Mouse (Mus musculus): ENCODE data around the gene Scarb1. TPM values are rescaled to one million over a fixed set of nuclear protein-coding genes. Genes with fewer than 3 reads are reported as not detected.
A peak's percentile ranks its signal among the peaks of the same experiment; 100 is the strongest.

Gene Scarb1
- total and polyA plus RNA-seq, 2 experiments from 2014 or later = 57.7 to 74.0 TPM

DNA sequence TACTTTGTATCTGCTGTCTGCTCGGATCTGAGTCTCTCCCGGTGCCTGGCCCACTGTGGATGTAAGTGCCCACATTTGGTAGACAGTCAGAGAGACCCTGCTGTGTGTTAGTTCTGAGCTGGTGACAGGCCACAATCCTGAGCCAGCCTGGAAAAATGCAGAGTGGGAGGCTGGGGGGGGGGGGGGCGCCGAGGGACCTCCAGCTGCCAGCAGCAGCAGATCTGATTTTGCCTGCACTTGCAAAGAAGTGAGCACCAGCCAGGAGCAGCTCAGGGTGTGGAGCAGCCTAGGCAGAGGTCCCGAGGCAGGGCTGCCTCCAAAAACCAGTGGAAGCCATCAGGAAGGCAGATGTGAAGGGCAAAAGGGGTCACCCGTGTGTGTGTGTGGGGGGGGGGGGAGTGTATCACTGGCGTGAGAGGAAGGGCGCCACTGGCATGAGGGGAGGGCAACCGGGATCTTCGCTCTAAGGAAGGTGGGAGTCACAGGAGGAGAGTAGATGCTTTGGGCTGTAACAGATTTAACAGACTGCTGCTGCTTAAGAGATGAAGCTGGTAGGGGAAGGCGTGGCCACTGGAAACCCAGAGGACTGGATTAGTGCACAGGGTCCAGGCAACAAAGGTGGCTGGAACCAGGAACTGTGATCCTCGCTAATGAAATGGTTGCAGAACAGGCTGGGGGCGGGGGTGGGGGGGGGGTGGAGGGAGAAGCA is 95.9 kb downstream of the Scarb1 start:
- 14% methylated on average over 11 of the region's 13 CpGs for WGBS
- no peaks in the 10 kb centered on the region for H3K9me3 ChIP-seq (ENCODE audit: low read length)
- H3K4me1 ChIP-seq (ENCODE audit: insufficient read depth, low read length) = peaks cover 15% of the 10 kb centered on the region
- peak; percentile 64 for DNase-seq (ENCODE audit: low spot score)
- H3K27me3 ChIP-seq (ENCODE audit: insufficient read depth, low read length) = no peaks in the 10 kb centered on the region
- TF ChIP-seq CTCF (IDR thresholded peaks at IDR 0.05) = no peak
- peak overlapping the region; percentile 29; the same call in 1 of the 2 replicates for H3K9ac ChIP-seq (replicated peaks; ENCODE audit: low read length, poor library complexity, severe bottlenecking)
- peak overlapping the region; percentile 38 for H3K4me2 ChIP-seq (ENCODE audit: low read depth, low read length, poor library complexity, severe bottlenecking)
- H3K4me3 ChIP-seq (ENCODE audit: low read depth, low read length) = no peak overlapping the region; the same call in 1 of the 2 replicates
- ATAC-seq (ENCODE audit: low FRiP score) = peak; percentile 55
- peak overlapping the region; percentile 80 for H3K27ac ChIP-seq (ENCODE audit: low read depth, low read length)
- no peaks in the 10 kb centered on the region for H3K36me3 ChIP-seq (ENCODE audit: insufficient read depth, low read length)

GRCm38 (mm10) chr5:125243928-125244327 is 97.0 kb downstream of the Scarb1 start:
- ATAC-seq (ENCODE audit: low FRiP score) (no peak), DNase-seq (ENCODE audit: low spot score) (peak; percentile 65)
- no peak for TF ChIP-seq CTCF (IDR thresholded peaks at IDR 0.05)
- Histone ChIP-seq H3K4me2 (ENCODE audit: low read depth, low read length, poor library complexity, severe bottlenecking) (no peak overlapping the region), H3K4me3 (ENCODE audit: low read depth, low read length) (no peak overlapping the region), H3K9me3 (ENCODE audit: low read length) (no peaks in the 10 kb centered on the region), H3K36me3 (ENCODE audit: insufficient read depth, low read length) (no peaks in the 10 kb centered on the region), H3K4me1 (ENCODE audit: insufficient read depth, low read length) (peaks cover 15% of the 10 kb centered on the region), H3K27ac (ENCODE audit: low read depth, low read length) (0 out of 2 replicates have a peak overlapping the region, but pooled peaks have one; percentile 80), H3K9ac (replicated peaks; ENCODE audit: low read length, poor library complexity, severe bottlenecking) (no peak overlapping the region), H3K27me3 (ENCODE audit: insufficient read depth, low read length) (no peaks in the 10 kb centered on the region)
- WGBS = 21% methylated on average over 6 of the region's 6 CpGs

- H3K4me3 ChIP-seq (ENCODE audit: low read depth, low read length) = no peak overlapping the region
- ATAC-seq (ENCODE audit: low FRiP score) (no peak), DNase-seq (ENCODE audit: low spot score) (no peak)
- H3K9me3 ChIP-seq (ENCODE audit: low read length) = no peaks in the 10 kb centered on the region
- 54% methylated on average over 7 of the region's 7 CpGs for WGBS
- no peak overlapping the region for H3K27ac ChIP-seq (ENCODE audit: low read depth, low read length)
- no peak overlapping the region for H3K9ac ChIP-seq (replicated peaks; ENCODE audit: low read length, poor library complexity, severe bottlenecking)
- no peak for TF ChIP-seq CTCF (IDR thresholded peaks at IDR 0.05)
- H3K4me1 ChIP-seq (ENCODE audit: insufficient read depth, low read length) = peaks cover 15% of the 10 kb centered on the region
- no peaks in the 10 kb centered on the region for H3K27me3 ChIP-seq (ENCODE audit: insufficient read depth, low read length)
- no peak overlapping the region for H3K4me2 ChIP-seq (ENCODE audit: low read depth, low read length, poor library complexity, severe bottlenecking)
- no peaks in the 10 kb centered on the region for H3K36me3 ChIP-seq (ENCODE audit: insufficient read depth, low read length)
Measured at GRCm38 (mm10) chr5:125242111-125242510, 98.8 kb downstream of the Scarb1 start.

DNA sequence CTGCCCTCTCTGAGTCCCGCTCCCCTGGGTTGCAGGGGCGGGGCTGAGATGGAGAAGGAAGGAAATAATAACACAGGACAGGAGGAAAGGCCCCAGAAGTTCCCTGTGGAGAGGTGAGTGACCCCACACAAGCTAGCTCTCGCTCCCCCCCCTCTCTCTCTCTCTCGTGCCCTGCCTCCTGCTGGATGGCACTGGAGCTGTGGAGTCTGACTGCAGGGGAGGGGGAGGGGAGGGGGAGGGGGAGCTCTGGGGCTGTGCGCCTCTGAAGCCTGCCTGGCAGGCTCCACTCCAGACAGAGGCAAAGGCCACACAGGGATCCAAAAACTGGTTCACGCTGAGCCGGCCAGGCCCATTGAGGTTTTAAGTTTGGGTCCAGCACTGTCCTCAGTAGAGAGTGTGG is 99.3 kb downstream of the Scarb1 start:
- Histone ChIP-seq H3K4me3 (ENCODE audit: low read depth, low read length) (no peak overlapping the region), H3K4me1 (ENCODE audit: insufficient read depth, low read length) (peaks cover 15% of the 10 kb centered on the region), H3K27me3 (ENCODE audit: insufficient read depth, low read length) (no peaks in the 10 kb centered on the region), H3K9ac (replicated peaks; ENCODE audit: low read length, poor library complexity, severe bottlenecking) (no peak overlapping the region), H3K36me3 (ENCODE audit: insufficient read depth, low read length) (no peaks in the 10 kb centered on the region), H3K4me2 (ENCODE audit: low read depth, low read length, poor library complexity, severe bottlenecking) (no peak overlapping the region), H3K27ac (ENCODE audit: low read depth, low read length) (no peak overlapping the region), H3K9me3 (ENCODE audit: low read length) (no peaks in the 10 kb centered on the region)
- TF ChIP-seq CTCF (IDR thresholded peaks at IDR 0.05) = peak; percentile 29
- WGBS = 31% methylated on average over 7 of the region's 7 CpGs
- no peak for ATAC-seq (ENCODE audit: low FRiP score)
- no peak for DNase-seq (ENCODE audit: low spot score)

DNA sequence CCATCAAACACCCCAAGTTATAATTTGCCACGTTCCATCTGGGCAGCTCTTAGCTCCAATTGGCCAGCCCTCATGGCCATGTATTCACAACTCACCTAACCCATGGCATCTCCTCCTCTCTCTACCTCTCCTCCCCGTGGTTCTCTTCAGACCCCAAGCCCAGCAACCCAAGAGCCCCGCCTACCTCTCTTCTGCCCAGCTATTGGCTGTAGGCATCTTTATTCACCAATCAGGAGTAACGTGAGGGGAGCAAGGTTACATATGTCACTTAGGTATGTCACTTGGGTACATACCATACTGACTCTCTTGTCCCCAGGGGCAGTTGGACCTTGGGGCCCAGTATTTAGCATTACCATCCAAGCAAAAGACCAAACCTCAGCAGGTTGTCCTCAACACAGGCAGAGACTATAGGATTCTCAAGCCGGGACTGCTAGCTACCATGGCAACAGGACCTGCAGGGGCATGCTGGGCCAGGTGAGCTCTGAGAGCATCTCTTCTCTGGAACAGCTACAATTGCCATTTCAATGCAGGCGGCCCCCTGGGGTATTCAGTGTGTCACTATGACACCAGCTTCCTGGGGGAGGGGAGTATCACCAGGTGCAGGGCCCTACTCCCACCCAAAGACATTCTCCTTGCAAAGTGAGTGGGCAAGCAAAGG is 100.6 kb downstream of the Scarb1 start:
- no peak for TF ChIP-seq CTCF (IDR thresholded peaks at IDR 0.05)
- Histone ChIP-seq H3K4me2 (ENCODE audit: low read depth, low read length, poor library complexity, severe bottlenecking) (no peak overlapping the region), H3K4me3 (ENCODE audit: low read depth, low read length) (no peak overlapping the region), H3K4me1 (ENCODE audit: insufficient read depth, low read length) (peaks cover 8% of the 10 kb centered on the region), H3K36me3 (ENCODE audit: insufficient read depth, low read length) (no peaks in the 10 kb centered on the region), H3K9ac (replicated peaks; ENCODE audit: low read length, poor library complexity, severe bottlenecking) (no peak overlapping the region), H3K9me3 (ENCODE audit: low read length) (no peaks in the 10 kb centered on the region), H3K27ac (ENCODE audit: low read depth, low read length) (no peak overlapping the region), H3K27me3 (ENCODE audit: insufficient read depth, low read length) (no peaks in the 10 kb centered on the region)
- DNase-seq (ENCODE audit: low spot score) (no peak), ATAC-seq (ENCODE audit: low FRiP score) (no peak; the same call in 1 of the 2 replicates)
- 22% methylated on average over 6 of the region's 6 CpGs for WGBS

- Histone ChIP-seq H3K27ac (ENCODE audit: low read depth, low read length) (no peak overlapping the region), H3K9ac (replicated peaks; ENCODE audit: low read length, poor library complexity, severe bottlenecking) (no peak overlapping the region), H3K36me3 (ENCODE audit: insufficient read depth, low read length) (no peaks in the 10 kb centered on the region), H3K4me1 (ENCODE audit: insufficient read depth, low read length) (no peaks in the 10 kb centered on the region; the same call in 1 of the 2 replicates), H3K9me3 (ENCODE audit: low read length) (no peaks in the 10 kb centered on the region), H3K27me3 (ENCODE audit: insufficient read depth, low read length) (no peaks in the 10 kb centered on the region), H3K4me2 (ENCODE audit: low read depth, low read length, poor library complexity, severe bottlenecking) (no peak overlapping the region), H3K4me3 (ENCODE audit: low read depth, low read length) (no peak overlapping the region)
- WGBS = 74% methylated on average over 6 of the region's 6 CpGs
- no peak for TF ChIP-seq CTCF (IDR thresholded peaks at IDR 0.05)
- ATAC-seq (ENCODE audit: low FRiP score) = no peak
- DNase-seq (ENCODE audit: low spot score) = no peak
Measured at GRCm38 (mm10) chr5:125235874-125236273, 105.0 kb downstream of the Scarb1 start.

Data from midbrain, postnatal 0 days (tissue).